Mouse (Mus musculus) forebrain, embryonic 13.5 days (tissue): Measurements from ENCODE around the gene Gramd1b. TPM values are rescaled to one million over a fixed set of nuclear protein-coding genes. Genes with fewer than 3 reads are reported as not detected.

Experiments
- ATAC-seq: fragments of 200-750 bp; cut with Nextera tagmentation; 2 replicates; pipeline ENCODE4 v1.8.0; 2017
- H3K27ac ChIP-seq: fragments of 300-500 bp; sonication (generic); 2 replicates; pipeline ENCODE4 v1.5.1; 2015; ENCODE audit warnings: inconsistent platforms, mild to moderate bottlenecking, moderate library complexity
- H3K27me3 ChIP-seq: fragments of 300-500 bp; sonication (generic); 2 replicates; pipeline ENCODE4 v1.6.1; 2015; ENCODE audit warnings: mild to moderate bottlenecking, inconsistent platforms
- H3K36me3 ChIP-seq: fragments of 300-500 bp; sonication (generic); 2 replicates; pipeline ENCODE4 v1.6.1; 2015; ENCODE audit warnings: mild to moderate bottlenecking, inconsistent platforms; ENCODE audit not compliant: poor library complexity, severe bottlenecking
- H3K4me1 ChIP-seq: fragments of 300-500 bp; sonication (generic); 2 replicates; pipeline ENCODE4 v1.6.1; 2015; ENCODE audit warnings: inconsistent platforms
- H3K4me2 ChIP-seq: fragments of 300-500 bp; sonication (generic); 2 replicates; pipeline ENCODE4 v1.6.1; 2015; ENCODE audit warnings: inconsistent platforms, mild to moderate bottlenecking, moderate library complexity
- H3K4me3 ChIP-seq: fragments of 300-500 bp; sonication (generic); 2 replicates; pipeline ENCODE4 v1.5.1; 2015; ENCODE audit warnings: mild to moderate bottlenecking, inconsistent platforms
- H3K9ac ChIP-seq: fragments of 300-500 bp; sonication (generic); 2 replicates; pipeline ENCODE4 v1.6.1; 2015; ENCODE audit warnings: mild to moderate bottlenecking, inconsistent platforms
- H3K9me3 ChIP-seq: fragments of 300-500 bp; sonication (generic); replicated peaks from 2 replicates; pipeline ENCODE4 v1.6.1; 2016; ENCODE audit warnings: inconsistent platforms
- WGBS: fragments of 180-500 bp; shearing (Covaris S2); methylation state at CpG from one replicate; pipeline ENCODE4 v1.1.7; 2015; 5-methylcytosine and 5-hydroxymethylcytosine counted together
- polyA plus RNA-seq: library from polyadenylated mRNA; unstranded; fragments of >200 nt; fragmentation: Nextera tagmentation; extraction: Ambion mirVana; gene quantifications from 2 replicates; pipeline ENCODE4 v1.2.1, GENCODE M21; 2015

The Gramd1b gene
- polyA plus RNA-seq, 1 experiment from 2014 or later, result 8.1 TPM

GRCm38 (mm10) chr9:40332731-40333648 lies 198.2 kb downstream of the Gramd1b start:
- ATAC-seq, result no peak
- H3K27ac ChIP-seq, result 0 out of 2 replicates have a peak overlapping the region, but pooled peaks have one; percentile 10
- peaks cover 35% of the 10 kb centered on the region for H3K4me1 ChIP-seq
- no peaks in the 10 kb centered on the region for H3K27me3 ChIP-seq
- WGBS, result 86% methylated on average over 31 of the region's 31 CpGs
- H3K9ac ChIP-seq, result no peak overlapping the region
- H3K36me3 ChIP-seq, result peaks cover 18% of the 10 kb centered on the region; the same call in 1 of the 2 replicates
- no peak overlapping the region for H3K4me3 ChIP-seq
- H3K4me2 ChIP-seq, result no peak overlapping the region
- H3K9me3 ChIP-seq, result no peaks in the 10 kb centered on the region

DNA sequence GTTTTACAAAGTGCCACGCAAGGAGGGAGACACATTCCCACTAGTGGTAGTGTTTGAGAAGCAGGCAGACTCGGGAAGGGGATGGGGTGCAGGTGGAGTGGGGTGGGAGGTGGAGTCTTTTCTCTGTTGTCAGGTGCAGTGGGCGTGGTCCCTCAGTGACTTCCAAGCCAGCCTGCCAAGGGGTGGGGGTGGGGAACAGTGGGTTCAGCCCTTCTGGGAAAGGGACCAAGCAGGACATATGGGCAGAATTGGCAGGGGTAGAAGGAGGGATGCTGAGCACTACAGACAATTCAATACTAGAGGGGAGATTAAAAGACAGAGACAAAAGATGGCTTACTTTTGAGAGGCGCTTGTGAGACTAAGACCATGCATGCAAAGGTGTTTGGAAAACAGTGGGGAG lies 198.9 kb downstream of the Gramd1b start:
- 76% methylated on average over 4 of the region's 4 CpGs for WGBS
- no peak for ATAC-seq
- H3K27me3 ChIP-seq, result no peaks in the 10 kb centered on the region

DNA sequence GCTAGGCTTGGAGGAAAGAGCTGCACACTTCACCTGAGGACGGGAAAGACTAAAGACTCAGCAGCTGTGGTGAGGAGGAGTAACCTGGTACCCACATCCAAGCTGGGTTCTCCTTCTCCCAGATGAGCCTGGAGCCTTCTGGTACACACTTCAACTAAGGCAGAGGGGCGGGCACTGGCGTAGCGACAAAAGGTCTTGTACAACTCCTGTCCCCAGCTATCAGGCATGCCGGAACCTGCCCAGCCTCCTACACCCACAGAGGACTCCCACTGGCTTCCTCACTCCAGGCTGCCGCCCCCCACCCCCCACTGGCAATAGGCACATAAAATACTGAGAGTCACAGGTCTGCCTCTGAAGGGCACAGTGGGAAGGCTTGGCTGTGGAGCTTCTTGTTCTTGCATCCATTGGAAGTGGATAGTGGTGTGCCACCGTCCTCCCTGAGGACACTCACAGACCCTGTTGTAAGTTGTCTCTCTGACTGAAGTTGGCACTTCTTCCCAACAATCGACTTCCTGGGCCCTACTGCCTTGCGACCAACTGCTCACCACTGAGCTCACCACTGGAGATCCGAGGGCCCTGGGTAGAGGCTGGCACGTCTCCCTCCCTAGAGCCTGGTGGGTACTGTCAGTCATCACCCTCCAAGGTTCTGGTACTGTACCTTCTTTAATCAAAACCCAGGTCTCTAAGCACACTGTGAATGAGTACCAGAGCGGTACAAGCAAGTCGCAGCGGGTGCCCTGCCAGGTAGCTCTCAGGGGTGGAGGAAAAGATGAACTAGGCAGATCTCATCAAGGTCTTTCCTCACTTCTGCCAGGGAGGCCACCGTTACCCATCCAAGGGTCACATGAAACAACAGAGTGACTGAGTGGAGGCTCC lies 199.5 kb downstream of the Gramd1b start:
- Histone ChIP-seq H3K4me1 (peaks cover 22% of the 10 kb centered on the region), H3K4me2 (no peak overlapping the region), H3K36me3 (peaks cover 18% of the 10 kb centered on the region; the same call in 1 of the 2 replicates), H3K4me3 (no peak overlapping the region), H3K9me3 (no peaks in the 10 kb centered on the region), H3K9ac (no peak overlapping the region), H3K27ac (0 out of 2 replicates have a peak overlapping the region, but pooled peaks have one; percentile 10), H3K27me3 (no peaks in the 10 kb centered on the region)
- WGBS, result 89% methylated on average over 15 of the region's 15 CpGs
- no peak for ATAC-seq

More for the DNA sequence above, 198.9 kb downstream of the Gramd1b start:
- Histone ChIP-seq H3K4me2 (no peak overlapping the region), H3K4me3 (no peak overlapping the region), H3K4me1 (peaks cover 29% of the 10 kb centered on the region), H3K9ac (no peak overlapping the region), H3K9me3 (no peaks in the 10 kb centered on the region), H3K27ac (0 out of 2 replicates have a peak overlapping the region, but pooled peaks have one; percentile 10), H3K36me3 (peaks cover 18% of the 10 kb centered on the region; the same call in 1 of the 2 replicates)

DNA sequence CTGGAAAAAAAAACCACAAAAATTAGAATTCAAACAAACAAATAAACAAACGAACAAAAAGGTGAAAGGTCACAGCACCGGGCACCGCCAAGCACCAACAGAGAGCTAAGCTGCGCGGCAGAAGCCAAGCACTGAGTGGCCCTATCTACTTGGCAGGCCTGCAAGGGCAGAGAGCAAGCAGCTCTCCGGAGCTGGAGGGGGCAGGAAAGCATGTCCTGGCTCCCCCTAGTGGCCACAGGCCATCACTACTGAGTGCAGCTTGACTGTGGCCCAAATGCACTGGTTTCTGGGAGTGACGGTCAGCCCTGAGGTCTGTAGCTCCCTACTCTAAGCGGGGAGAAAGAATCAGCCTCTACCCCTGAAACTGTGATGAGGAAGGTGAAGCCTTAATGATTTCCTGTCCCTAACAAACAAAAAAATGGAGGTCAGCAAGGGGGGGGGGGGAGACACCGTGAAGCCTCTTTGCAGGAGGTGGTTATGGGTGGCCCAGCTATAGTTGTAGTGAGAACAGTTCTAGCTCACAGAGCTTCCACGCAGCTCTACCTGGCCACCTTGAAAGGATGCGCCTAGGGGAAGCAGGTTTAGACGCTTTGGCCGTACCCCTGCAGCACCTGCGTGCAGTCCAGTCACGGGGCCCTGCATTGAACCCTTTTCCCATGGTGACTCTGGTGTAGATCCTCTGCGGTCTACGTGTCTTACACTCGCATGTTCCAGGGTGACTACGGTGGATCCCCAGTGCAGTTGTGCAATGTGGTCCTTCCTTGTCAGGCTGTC lies 200.4 kb downstream of the Gramd1b start:
- Histone ChIP-seq H3K27ac (no peak overlapping the region), H3K9ac (no peak overlapping the region), H3K9me3 (no peaks in the 10 kb centered on the region), H3K4me3 (no peak overlapping the region), H3K4me2 (no peak overlapping the region), H3K4me1 (peaks cover 16% of the 10 kb centered on the region), H3K36me3 (peaks cover 20% of the 10 kb centered on the region; the same call in 1 of the 2 replicates), H3K27me3 (no peaks in the 10 kb centered on the region)
- WGBS, result 59% methylated on average over 19 of the region's 19 CpGs
- ATAC-seq, result peak; percentile 85

- Histone ChIP-seq H3K9me3 (no peaks in the 10 kb centered on the region), H3K27me3 (no peaks in the 10 kb centered on the region), H3K4me2 (no peak overlapping the region), H3K9ac (no peak overlapping the region), H3K27ac (no peak overlapping the region), H3K4me3 (no peak overlapping the region), H3K36me3 (peaks cover 17% of the 10 kb centered on the region; the same call in 1 of the 2 replicates), H3K4me1 (peaks cover 3% of the 10 kb centered on the region; the same call in 1 of the 2 replicates)
- ATAC-seq, result no peak
- 82% methylated on average over 7 of the region's 7 CpGs for WGBS
Measured at GRCm38 (mm10) chr9:40326260-40326915, 204.8 kb downstream of the Gramd1b start.

GRCm38 (mm10) chr9:40324826-40325225 lies 206.4 kb downstream of the Gramd1b start:
- no peak overlapping the region for H3K9ac ChIP-seq
- peaks cover 12% of the 10 kb centered on the region; the same call in 1 of the 2 replicates for H3K36me3 ChIP-seq
- H3K27ac ChIP-seq, result no peak overlapping the region
- H3K4me3 ChIP-seq, result no peak overlapping the region
- no peak overlapping the region for H3K4me2 ChIP-seq
- no peaks in the 10 kb centered on the region for H3K9me3 ChIP-seq
- ATAC-seq, result no peak
- H3K27me3 ChIP-seq, result no peaks in the 10 kb centered on the region
- no peaks in the 10 kb centered on the region for H3K4me1 ChIP-seq
- WGBS, result 94% methylated on average over 6 of the region's 6 CpGs

- no peaks in the 10 kb centered on the region for H3K4me1 ChIP-seq
- 89% methylated on average over 4 of the region's 4 CpGs for WGBS
Measured at GRCm38 (mm10) chr9:40324232-40324792, 206.9 kb downstream of the Gramd1b start.

DNA sequence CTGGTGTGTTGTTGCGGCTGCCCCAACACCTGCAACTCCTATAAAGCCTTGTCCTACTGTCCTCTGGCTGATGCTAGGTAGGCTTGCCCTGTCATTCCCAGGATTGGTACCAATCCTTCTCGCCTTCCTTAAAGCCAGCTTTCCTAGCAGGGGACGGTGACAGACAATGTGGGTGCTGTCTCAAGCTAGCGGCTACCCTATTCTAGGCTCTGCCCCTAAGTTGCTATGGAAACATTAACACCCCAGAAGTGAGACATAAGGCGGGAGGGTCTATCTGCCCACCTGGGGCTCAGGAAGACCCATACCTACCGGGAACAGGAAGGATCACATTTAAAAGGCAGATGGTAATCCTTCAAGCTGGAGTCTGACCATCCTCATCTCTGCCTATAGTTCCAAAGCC lies 207.4 kb downstream of the Gramd1b start:
- Histone ChIP-seq H3K4me3 (no peak overlapping the region), H3K4me2 (no peak overlapping the region), H3K27me3 (no peaks in the 10 kb centered on the region), H3K4me1 (no peaks in the 10 kb centered on the region), H3K36me3 (0 out of 2 replicates have a peak, but pooled peaks cover 10% of the 10 kb centered on the region), H3K9me3 (no peaks in the 10 kb centered on the region), H3K9ac (no peak overlapping the region), H3K27ac (no peak overlapping the region)
- 79% methylated on average over 6 of the region's 6 CpGs for WGBS
- ATAC-seq, result no peak

More at GRCm38 (mm10) chr9:40324232-40324792, 206.9 kb downstream of the Gramd1b start:
- Histone ChIP-seq H3K9me3 (no peaks in the 10 kb centered on the region), H3K4me3 (no peak overlapping the region), H3K4me2 (no peak overlapping the region), H3K9ac (no peak overlapping the region), H3K27ac (no peak overlapping the region), H3K36me3 (0 out of 2 replicates have a peak, but pooled peaks cover 10% of the 10 kb centered on the region), H3K27me3 (no peaks in the 10 kb centered on the region)
- ATAC-seq, result no peak

DNA sequence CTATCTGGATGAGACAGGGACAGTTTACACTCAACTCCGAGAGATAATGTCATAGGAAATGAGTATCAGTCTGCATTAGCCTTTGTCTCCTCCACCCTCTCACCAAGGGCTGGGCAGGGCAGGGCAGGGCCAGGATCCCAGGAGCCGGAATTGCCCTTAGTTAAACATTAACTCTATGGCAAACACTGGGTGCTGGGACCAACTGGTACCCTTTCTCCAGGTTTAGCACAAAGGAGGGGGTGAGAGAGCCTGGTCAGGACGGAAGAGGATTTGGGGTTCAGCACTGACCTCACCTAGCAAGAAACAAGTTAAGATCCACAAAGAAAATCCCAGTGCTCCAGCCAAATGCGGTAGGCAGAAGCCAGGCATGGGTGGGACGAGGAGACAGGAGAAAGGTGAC lies 208.0 kb downstream of the Gramd1b start:
- Histone ChIP-seq H3K36me3 (0 out of 2 replicates have a peak, but pooled peaks cover 10% of the 10 kb centered on the region), H3K9me3 (no peaks in the 10 kb centered on the region), H3K4me3 (no peak overlapping the region), H3K9ac (no peak overlapping the region), H3K27me3 (no peaks in the 10 kb centered on the region), H3K27ac (no peak overlapping the region), H3K4me1 (no peaks in the 10 kb centered on the region), H3K4me2 (no peak overlapping the region)
- 86% methylated on average over 5 of the region's 5 CpGs for WGBS
- ATAC-seq, result no peak

DNA sequence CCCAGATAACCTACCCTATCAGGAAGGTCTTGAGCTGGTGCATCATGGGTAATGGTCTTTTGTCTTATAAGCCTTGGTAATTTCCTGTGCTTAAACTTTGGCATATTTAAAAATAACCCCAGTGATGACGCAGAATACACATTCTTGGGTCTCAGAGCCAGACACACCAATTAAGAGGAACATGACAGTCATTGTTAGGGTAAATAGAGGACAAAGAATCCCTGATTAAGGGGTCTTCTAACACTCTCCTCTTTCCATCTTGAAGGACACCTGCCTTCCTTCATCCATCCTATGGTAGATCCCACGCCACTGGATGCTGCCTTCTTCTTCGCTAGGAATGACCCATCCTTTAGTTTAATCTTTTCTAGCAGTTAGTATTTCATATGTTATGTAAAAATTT lies 208.8 kb downstream of the Gramd1b start:
- Histone ChIP-seq H3K9ac (no peak overlapping the region), H3K4me1 (no peaks in the 10 kb centered on the region), H3K4me3 (no peak overlapping the region), H3K27me3 (no peaks in the 10 kb centered on the region), H3K4me2 (no peak overlapping the region), H3K9me3 (no peaks in the 10 kb centered on the region), H3K36me3 (peaks cover 12% of the 10 kb centered on the region; the same call in 1 of the 2 replicates), H3K27ac (no peak overlapping the region)
- 92% methylated on average over 3 of the region's 3 CpGs for WGBS
- no peak for ATAC-seq

DNA sequence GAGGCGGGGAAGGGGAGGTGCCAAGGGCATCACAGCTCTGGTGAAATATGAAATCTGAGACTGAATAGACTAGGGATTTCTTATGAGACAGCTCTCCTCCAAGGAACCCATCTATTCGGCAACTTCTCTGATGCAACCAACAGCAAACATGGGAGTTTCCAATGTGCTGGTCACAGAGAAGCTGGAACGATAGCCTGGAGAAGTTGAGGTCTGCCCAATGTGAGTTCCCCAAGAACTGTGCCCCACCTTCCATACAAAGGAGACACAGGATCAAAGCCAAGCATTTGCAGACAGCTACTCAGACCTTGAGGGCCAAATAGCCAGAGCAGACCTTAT lies 209.5 kb downstream of the Gramd1b start:
- Histone ChIP-seq H3K4me3 (no peak overlapping the region), H3K9ac (no peak overlapping the region), H3K27me3 (no peaks in the 10 kb centered on the region), H3K9me3 (no peaks in the 10 kb centered on the region), H3K4me1 (no peaks in the 10 kb centered on the region), H3K36me3 (peaks cover 18% of the 10 kb centered on the region), H3K27ac (no peak overlapping the region), H3K4me2 (no peak overlapping the region)
- no peak for ATAC-seq
- 87% methylated on average over 3 of the region's 3 CpGs for whole genome bisulfite sequencing
